Mouse (Mus musculus) embryonic facial prominence, embryonic 10.5 days (tissue): ENCODE data around the gene Crisp3. TPM values are rescaled to one million over a fixed set of nuclear protein-coding genes. Genes with fewer than 3 reads are reported as not detected.
"Not testable (repeated sequence)": the region's sequence is repeated elsewhere in the genome, so short reads cannot be mapped to it uniquely, and the experiment has no call there.

Experiments used
- DNase-seq: peaks from one replicate; pipeline ENCODE4 v3.0.0-alpha.2; 2017; ENCODE audit warnings: low spot score
- H3K27ac ChIP-seq: fragments of 300-500 bp; sonication (generic); replicated peaks from 2 replicates; pipeline ENCODE4 v1.5.1; 2016; ENCODE audit warnings: mild to moderate bottlenecking
- H3K27me3 ChIP-seq: fragments of 300-500 bp; sonication (generic); replicated peaks from 2 replicates; pipeline ENCODE4 v1.6.1; 2016; ENCODE audit warnings: low read depth, mild to moderate bottlenecking; ENCODE audit not compliant: poor library complexity, severe bottlenecking
- H3K36me3 ChIP-seq: fragments of 300-500 bp; sonication (generic); replicated peaks from 2 replicates; pipeline ENCODE4 v1.6.1; 2016; ENCODE audit warnings: mild to moderate bottlenecking, moderate library complexity
- H3K4me1 ChIP-seq: fragments of 300-500 bp; sonication (generic); 2 replicates; pipeline ENCODE4 v1.6.1; 2016
- H3K4me3 ChIP-seq: fragments of 300-500 bp; sonication (generic); 2 replicates; pipeline ENCODE4 v1.5.1; 2016; ENCODE audit warnings: mild to moderate bottlenecking, moderate library complexity
- H3K9me3 ChIP-seq: fragments of 300-500 bp; sonication (generic); 2 replicates; pipeline ENCODE4 v1.6.1; 2016; ENCODE audit warnings: mild to moderate bottlenecking
- WGBS: fragments of 180-500 bp; shearing (Covaris S2); methylation state at CpG from one replicate; pipeline ENCODE4 v1.1.7; 2016; 5-methylcytosine and 5-hydroxymethylcytosine counted together
- polyA plus RNA-seq: library from polyadenylated mRNA; unstranded; fragments of >200 nt; fragmentation: Nextera tagmentation; extraction: Ambion mirVana; gene quantifications from 2 replicates; pipeline ENCODE4 v1.2.1, GENCODE M21; 2016

The Crisp3 gene
- polyA plus RNA-seq, result not detected in 2 replicates

DNA sequence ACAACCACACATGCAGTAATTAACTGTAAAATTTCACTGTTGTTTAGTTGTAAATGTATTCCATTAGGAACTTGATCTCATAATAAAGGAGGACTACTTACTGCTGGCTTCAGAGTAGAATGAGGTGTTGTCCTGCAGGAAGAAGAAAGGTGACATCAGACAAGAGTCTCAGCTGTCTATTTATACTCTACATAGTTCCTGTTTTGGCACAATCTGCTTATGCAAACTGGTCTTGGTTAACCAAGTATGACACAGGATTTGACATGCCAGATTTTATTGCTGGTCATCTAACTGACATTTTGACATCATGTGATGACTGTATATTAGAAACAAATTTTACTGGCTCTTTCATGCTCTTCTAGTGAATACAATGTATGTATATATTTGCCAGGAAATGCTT, at the start of gene Crisp3:
Gene Crisp3, minus strand, starts transcription at position 154 of the 400 bp plus-strand sequence.
- H3K9me3 ChIP-seq, result no peaks in the 10 kb centered on the region

GRCm38 (mm10) chr17:40285435-40285834, 43.3 kb upstream of the Crisp3 start:
- no peaks in the 10 kb centered on the region for H3K9me3 ChIP-seq
- H3K36me3 ChIP-seq, result no peaks in the 10 kb centered on the region
- no peak overlapping the region for H3K4me3 ChIP-seq
- 76% methylated on average over 2 of the region's 2 CpGs for WGBS
- H3K27ac ChIP-seq, result no peak overlapping the region
- H3K27me3 ChIP-seq, result no peaks in the 10 kb centered on the region
- no peak for DNase-seq
- H3K4me1 ChIP-seq, result no peaks in the 10 kb centered on the region

More for the DNA sequence above, at the start of gene Crisp3:
- H3K36me3 ChIP-seq, result no peaks in the 10 kb centered on the region
- H3K4me3 ChIP-seq, result no peak within 1 kb of the TSS
- H3K27me3 ChIP-seq, result no peaks in the 10 kb centered on the region
- H3K4me1 ChIP-seq, result no peaks in the 10 kb centered on the region
- no peak within 1 kb of the TSS for H3K27ac ChIP-seq
- DNase-seq, result no peak

GRCm38 (mm10) chr17:40275519-40275918, 33.4 kb upstream of the Crisp3 start:
- H3K4me1 ChIP-seq, result no peaks in the 10 kb centered on the region
- no peak for DNase-seq
- H3K36me3 ChIP-seq, result no peaks in the 10 kb centered on the region
- H3K4me3 ChIP-seq, result no peak overlapping the region
- WGBS, result 81% methylated on average over 1 of the region's 1 CpGs
- no peak overlapping the region for H3K27ac ChIP-seq
- no peaks in the 10 kb centered on the region for H3K9me3 ChIP-seq
- H3K27me3 ChIP-seq, result no peaks in the 10 kb centered on the region

DNA sequence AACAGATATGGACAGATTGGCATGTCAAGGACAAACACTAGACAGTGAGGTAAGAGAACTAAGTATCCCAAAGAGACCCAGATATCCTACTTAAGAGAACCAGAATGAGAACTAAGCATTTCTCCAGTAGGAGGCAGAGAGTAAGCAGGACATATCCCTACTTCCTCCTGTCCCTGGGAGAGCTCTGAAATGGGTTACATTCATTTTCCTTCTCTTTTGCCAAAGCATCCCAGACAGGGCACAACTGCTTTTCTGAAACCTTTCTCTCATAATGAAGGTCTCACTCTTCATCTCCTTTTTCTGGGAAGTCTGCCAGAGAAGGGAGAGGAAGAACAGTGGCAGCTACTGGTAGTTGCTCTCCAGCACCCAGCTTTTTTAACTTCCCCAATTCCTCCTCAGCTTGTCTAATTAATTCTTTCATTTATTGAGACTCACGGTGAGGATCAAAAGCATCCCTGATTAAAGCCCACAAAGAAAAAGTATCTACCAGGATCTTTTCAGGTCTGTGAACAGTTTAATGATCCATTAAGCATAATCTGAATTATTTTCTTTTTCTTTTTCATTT, 32.9 kb upstream of the Crisp3 start:
- H3K27ac ChIP-seq, result no peak overlapping the region
- DNase-seq, result no peak
- no peak overlapping the region for H3K4me3 ChIP-seq
- WGBS, result 57% methylated on average over 1 of the region's 1 CpGs
- no peaks in the 10 kb centered on the region for H3K36me3 ChIP-seq
- H3K4me1 ChIP-seq, result no peaks in the 10 kb centered on the region
- no peaks in the 10 kb centered on the region for H3K27me3 ChIP-seq
- no peaks in the 10 kb centered on the region for H3K9me3 ChIP-seq

GRCm38 (mm10) chr17:40252487-40252886, 10.4 kb upstream of the Crisp3 start:
- Histone ChIP-seq H3K4me1 (no peaks in the 10 kb centered on the region), H3K9me3 (no peaks in the 10 kb centered on the region), H3K36me3 (no peaks in the 10 kb centered on the region), H3K27ac (no peak overlapping the region), H3K27me3 (no peaks in the 10 kb centered on the region), H3K4me3 (no peak overlapping the region)
- 92% methylated on average over 1 of the region's 1 CpGs for WGBS
- no peak for DNase-seq

GRCm38 (mm10) chr17:40208540-40208939, 33.5 kb downstream of the Crisp3 start, which contains the start of gene Pgk2:
Gene Pgk2 (minus strand): TSS chr17:40208640.
- Histone ChIP-seq H3K4me3 (no peak within 1 kb of the TSS), H3K36me3 (no peaks in the 10 kb centered on the region), H3K4me1 (no peaks in the 10 kb centered on the region), H3K9me3 (no peaks in the 10 kb centered on the region), H3K27ac (no peak within 1 kb of the TSS), H3K27me3 (no peaks in the 10 kb centered on the region)
- whole genome bisulfite sequencing, result 77% methylated on average over 4 of the region's 4 CpGs
- no peak for DNase-seq

DNA sequence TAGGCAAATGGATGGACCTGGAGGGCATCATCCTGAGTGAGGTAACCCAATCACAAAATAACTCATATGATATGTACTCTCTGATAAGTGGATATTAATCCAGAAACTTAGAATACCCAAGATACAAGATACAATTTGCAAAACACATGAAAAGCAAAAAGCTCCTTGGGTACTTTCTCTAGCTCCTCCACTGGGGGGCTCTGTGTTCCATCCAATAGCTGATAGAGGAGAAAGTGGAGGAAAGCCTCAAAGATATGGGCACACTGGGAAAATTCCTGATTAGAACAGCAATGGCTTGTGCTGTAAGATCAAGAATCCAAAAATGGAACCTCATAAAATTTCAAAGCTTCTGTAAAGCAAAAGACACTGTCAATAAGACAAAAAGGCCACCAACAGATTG, 40.3 kb downstream of the Crisp3 start:
- not testable (repeated sequence) for DNase-seq, H3K27me3 ChIP-seq, H3K27ac ChIP-seq, H3K9me3 ChIP-seq, H3K4me1 ChIP-seq, H3K4me3 ChIP-seq, H3K36me3 ChIP-seq

- H3K27ac ChIP-seq, H3K27me3 ChIP-seq, H3K4me3 ChIP-seq, H3K36me3 ChIP-seq, H3K9me3 ChIP-seq, H3K4me1 ChIP-seq, DNase-seq: not testable (repeated sequence)
- WGBS, result 86% methylated on average over 4 of the region's 4 CpGs
Measured at GRCm38 (mm10) chr17:40190192-40190591, 51.9 kb downstream of the Crisp3 start.

Other genes starting within 250 kb of the Crisp3 start
- not detected in 2 replicates for gene AC192777.2, start 146.8 kb downstream of the Crisp3 start, polyA plus RNA-seq
- not detected in 2 replicates for gene Pgk2, start 33.6 kb downstream of the Crisp3 start, polyA plus RNA-seq
- not detected in 2 replicates for gene Crisp1, start 76.9 kb upstream of the Crisp3 start, polyA plus RNA-seq